Mouse (Mus musculus): ENCODE results near the gene Eif1ax. TPM values are rescaled to one million over a fixed set of nuclear protein-coding genes. Genes with fewer than 3 reads are reported as not detected.

The Eif1ax gene
- 51.8 and 56.2 TPM in 2 replicates for polyA plus RNA-seq (2012; rRNA removed)

DNA sequence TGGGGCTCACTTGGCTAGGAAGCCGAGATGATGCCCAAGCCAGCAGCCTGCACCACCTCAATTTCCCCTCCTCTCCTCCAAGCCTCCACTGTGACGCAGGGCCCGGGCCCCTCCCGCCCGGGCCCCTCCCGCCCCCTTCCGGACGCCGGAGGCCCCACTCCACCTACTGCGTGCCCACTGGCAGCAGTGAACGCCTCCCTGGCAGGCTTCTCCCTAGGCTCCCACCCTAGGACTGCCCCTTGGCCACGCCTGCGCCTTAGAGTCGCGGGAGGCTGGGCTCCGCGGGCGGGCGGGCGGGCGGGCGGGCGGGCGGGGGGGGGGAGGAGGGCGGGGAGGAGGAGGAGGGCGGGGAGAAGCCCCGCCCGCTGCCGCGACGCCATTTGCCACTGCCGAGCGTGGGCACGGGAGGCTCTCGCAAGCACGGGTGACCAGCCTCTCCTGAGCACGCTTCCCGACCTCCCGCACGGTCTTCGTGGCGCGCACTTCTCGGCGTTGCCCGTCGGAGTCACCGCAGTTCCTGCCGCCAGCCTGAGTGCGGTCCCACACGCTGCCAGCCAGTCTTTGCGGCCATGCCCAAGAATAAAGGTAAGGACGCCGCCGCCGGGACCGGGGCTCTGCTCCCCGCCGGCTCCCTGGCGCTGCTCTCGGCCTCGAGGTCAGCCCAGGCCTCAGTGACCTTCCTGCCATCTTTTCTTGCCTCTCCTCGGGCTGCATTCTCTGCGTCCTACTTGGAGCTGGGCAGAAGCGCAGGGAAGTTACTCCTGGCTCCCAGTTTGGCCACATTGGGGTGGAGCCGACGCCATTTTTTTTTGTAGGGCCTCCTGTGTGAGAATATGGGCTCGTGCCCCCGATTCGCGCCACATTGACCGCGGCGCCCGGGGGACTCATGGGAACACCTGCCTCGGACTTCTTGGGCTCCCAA, at the start of gene Eif1ax:
Gene Eif1ax (plus strand): TSS at position 348 of the 922 bp plus-strand sequence.
- under 1% methylated on average over 49 of the region's 76 CpGs for WGBS
- H3K27me3 ChIP-seq (replicated peaks; ENCODE audit: control insufficient read depth, insufficient read depth, low read length) = no peaks in the 10 kb centered on the region
- no peaks in the 10 kb centered on the region for H3K4me1 ChIP-seq (ENCODE audit: control insufficient read depth, insufficient read depth, low read length)
- DNase-seq = peak; percentile 88
- H3K27ac ChIP-seq (ENCODE audit: insufficient read depth, low read depth, low read length) = peak within 1 kb of the TSS; percentile 57
- peak; percentile 56 for TF ChIP-seq POLR2A (IDR thresholded peaks at IDR 0.05; ENCODE audit: low read depth, low read length)
- TF ChIP-seq CTCF (conservative IDR thresholded peaks at IDR 0.05; ENCODE audit: insufficient read depth, insufficient read length, low read depth, low read length) = no peak
- H3K4me3 ChIP-seq (ENCODE audit: insufficient read depth, low read depth, low read length) = peak within 1 kb of the TSS; percentile 93
- no peaks in the 10 kb centered on the region for H3K36me3 ChIP-seq (ENCODE audit: control insufficient read depth, insufficient read depth, low read length)

DNA sequence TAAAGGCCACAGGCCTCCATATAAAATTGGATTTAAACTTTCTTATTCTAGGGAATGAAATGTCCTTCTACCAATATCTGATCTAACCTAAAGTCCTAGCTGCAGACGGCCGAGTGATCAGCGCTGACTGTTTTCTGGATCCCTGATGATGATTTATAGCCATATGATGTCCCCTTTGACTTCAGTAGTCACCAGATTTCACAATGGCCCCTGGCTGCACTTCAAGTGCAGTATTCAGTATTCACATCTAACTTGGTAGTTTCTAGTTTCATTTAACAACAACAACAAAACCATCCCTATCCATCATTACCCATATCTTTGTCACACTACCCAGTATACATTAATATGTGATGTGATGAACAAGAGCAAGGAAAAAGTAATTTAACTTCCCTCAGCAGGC, 7.5 kb upstream of the Eif1ax start:
- Histone ChIP-seq H3K27me3 (replicated peaks; ENCODE audit: control insufficient read depth, insufficient read depth, low read length) (no peaks in the 10 kb centered on the region), H3K4me1 (ENCODE audit: control insufficient read depth, insufficient read depth, low read length) (no peaks in the 10 kb centered on the region), H3K36me3 (ENCODE audit: control insufficient read depth, insufficient read depth, low read length) (peaks cover 2% of the 10 kb centered on the region; the same call in 1 of the 2 replicates), H3K4me3 (ENCODE audit: insufficient read depth, low read depth, low read length) (no peak overlapping the region), H3K27ac (ENCODE audit: insufficient read depth, low read depth, low read length) (no peak overlapping the region)
- no peak for DNase-seq
- 73% methylated on average over 3 of the region's 3 CpGs for WGBS
- TF ChIP-seq CTCF (conservative IDR thresholded peaks at IDR 0.05; ENCODE audit: insufficient read depth, insufficient read length, low read depth, low read length) (no peak), POLR2A (IDR thresholded peaks at IDR 0.05; ENCODE audit: low read depth, low read length) (no peak)

DNA sequence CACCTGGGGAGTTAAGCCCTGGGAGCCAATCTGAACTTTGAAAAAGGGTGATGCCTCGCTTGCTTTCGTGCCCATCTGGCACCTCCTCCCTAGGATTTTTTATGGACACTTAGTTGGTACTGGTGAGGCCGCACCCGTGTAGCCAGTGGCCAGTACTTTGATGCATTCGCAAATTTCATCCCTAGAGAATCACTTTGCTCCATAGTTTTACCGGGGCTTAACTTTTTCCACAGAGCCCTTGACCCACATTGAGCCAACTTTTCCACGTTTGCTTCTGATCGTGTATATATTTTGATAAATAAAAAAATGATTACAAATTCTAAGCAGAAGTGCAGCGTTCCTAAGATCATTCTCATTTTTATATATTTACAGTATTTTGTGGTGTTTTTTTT, 771 bp downstream of the Eif1ax start:
- no peaks in the 10 kb centered on the region for H3K36me3 ChIP-seq (ENCODE audit: control insufficient read depth, insufficient read depth, low read length)
- no peak for DNase-seq
- H3K4me1 ChIP-seq (ENCODE audit: control insufficient read depth, insufficient read depth, low read length) = no peaks in the 10 kb centered on the region
- H3K27ac ChIP-seq (ENCODE audit: insufficient read depth, low read depth, low read length) = 0 out of 2 replicates have a peak overlapping the region, but pooled peaks have one; percentile 24
- peak overlapping the region; percentile 93 for H3K4me3 ChIP-seq (ENCODE audit: insufficient read depth, low read depth, low read length)
- TF ChIP-seq CTCF (conservative IDR thresholded peaks at IDR 0.05; ENCODE audit: insufficient read depth, insufficient read length, low read depth, low read length) = no peak
- TF ChIP-seq POLR2A (IDR thresholded peaks at IDR 0.05; ENCODE audit: low read depth, low read length) = no peak
- 5% methylated on average over 9 of the region's 9 CpGs for WGBS
- no peaks in the 10 kb centered on the region for H3K27me3 ChIP-seq (replicated peaks; ENCODE audit: control insufficient read depth, insufficient read depth, low read length)

DNA sequence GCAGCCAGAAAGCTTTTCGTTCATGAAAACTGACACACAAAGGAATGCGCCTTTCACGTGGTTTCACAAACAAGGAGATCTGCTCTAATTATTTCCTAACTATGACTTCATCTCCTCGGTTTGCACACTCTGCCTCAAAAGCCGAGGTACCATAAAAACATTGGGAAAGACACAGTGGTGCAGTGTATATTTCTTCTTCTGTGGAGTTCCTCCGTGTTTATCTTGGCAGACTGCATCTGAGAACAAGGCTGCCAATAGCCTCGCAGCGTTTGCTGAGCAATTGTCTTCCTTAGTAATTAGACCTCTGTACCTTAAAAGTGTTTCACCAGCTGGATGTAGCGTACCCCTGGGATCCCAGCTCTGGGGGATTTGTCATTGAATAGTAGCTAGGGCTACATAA, 15.1 kb downstream of the Eif1ax start:
- Histone ChIP-seq H3K27me3 (replicated peaks; ENCODE audit: control insufficient read depth, insufficient read depth, low read length) (no peaks in the 10 kb centered on the region), H3K36me3 (ENCODE audit: control insufficient read depth, insufficient read depth, low read length) (no peaks in the 10 kb centered on the region), H3K4me3 (ENCODE audit: insufficient read depth, low read depth, low read length) (no peak overlapping the region), H3K27ac (ENCODE audit: insufficient read depth, low read depth, low read length) (no peak overlapping the region), H3K4me1 (ENCODE audit: control insufficient read depth, insufficient read depth, low read length) (no peaks in the 10 kb centered on the region)
- no peak for TF ChIP-seq POLR2A (IDR thresholded peaks at IDR 0.05; ENCODE audit: low read depth, low read length)
- no peak for TF ChIP-seq CTCF (conservative IDR thresholded peaks at IDR 0.05; ENCODE audit: insufficient read depth, insufficient read length, low read depth, low read length)
- WGBS = 59% methylated on average over 9 of the region's 9 CpGs
- no peak for DNase-seq

DNA sequence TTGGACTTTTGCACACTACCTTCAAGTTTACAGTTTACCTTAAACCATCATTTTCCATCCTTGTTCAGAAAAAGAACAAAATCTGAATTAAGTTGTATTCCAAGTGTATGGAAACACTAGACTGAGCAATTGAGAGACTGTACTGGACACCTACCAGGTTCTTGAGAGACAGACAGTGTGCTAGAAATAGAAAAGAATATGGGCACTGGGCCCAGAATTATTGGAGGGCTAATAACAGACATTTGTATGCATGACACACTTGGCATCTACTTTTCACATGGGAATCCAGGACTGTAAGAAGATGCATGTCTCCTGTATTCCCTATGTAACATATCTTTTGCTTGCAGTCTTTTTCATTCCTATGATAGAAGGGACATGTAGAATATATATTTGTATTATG, 17.0 kb downstream of the Eif1ax start:
- no peak for DNase-seq
- Histone ChIP-seq H3K4me1 (ENCODE audit: control insufficient read depth, insufficient read depth, low read length) (no peaks in the 10 kb centered on the region), H3K27ac (ENCODE audit: insufficient read depth, low read depth, low read length) (no peak overlapping the region), H3K4me3 (ENCODE audit: insufficient read depth, low read depth, low read length) (no peak overlapping the region), H3K27me3 (replicated peaks; ENCODE audit: control insufficient read depth, insufficient read depth, low read length) (no peaks in the 10 kb centered on the region), H3K36me3 (ENCODE audit: control insufficient read depth, insufficient read depth, low read length) (no peaks in the 10 kb centered on the region)
- TF ChIP-seq CTCF (conservative IDR thresholded peaks at IDR 0.05; ENCODE audit: insufficient read depth, insufficient read length, low read depth, low read length) = no peak
- no peak for TF ChIP-seq POLR2A (IDR thresholded peaks at IDR 0.05; ENCODE audit: low read depth, low read length)

DNA sequence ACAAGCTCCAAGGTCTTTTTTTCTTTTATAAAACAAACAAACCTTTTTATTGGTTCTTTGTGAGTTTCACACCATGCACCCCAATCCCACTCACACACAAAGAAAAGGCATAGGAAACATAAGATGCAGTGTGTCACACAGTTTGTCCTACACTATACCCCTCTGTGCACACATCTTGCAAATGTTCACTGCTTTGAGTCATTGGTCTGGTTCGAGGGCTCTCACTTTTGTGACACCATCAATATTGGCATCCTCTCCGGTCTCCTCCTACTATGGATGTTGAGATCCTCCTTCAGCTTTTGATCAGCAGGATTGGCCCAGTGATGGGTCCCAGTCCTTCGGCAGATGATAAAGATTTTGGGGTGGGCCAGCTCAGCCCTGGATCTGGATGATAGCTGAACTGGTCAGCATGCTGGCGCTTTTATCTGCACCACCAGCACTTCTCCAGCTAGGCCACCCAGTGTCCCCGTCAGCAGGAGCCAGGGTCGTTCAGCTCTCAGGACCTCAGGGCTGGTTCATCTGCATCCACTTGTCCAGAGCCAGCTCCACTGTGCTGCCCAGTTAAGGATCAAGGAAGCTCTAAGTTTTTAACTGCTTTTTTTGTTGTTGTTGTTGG, 18.5 kb downstream of the Eif1ax start:
- Histone ChIP-seq H3K36me3 (ENCODE audit: control insufficient read depth, insufficient read depth, low read length) (no peaks in the 10 kb centered on the region), H3K4me3 (ENCODE audit: insufficient read depth, low read depth, low read length) (no peak overlapping the region), H3K4me1 (ENCODE audit: control insufficient read depth, insufficient read depth, low read length) (no peaks in the 10 kb centered on the region), H3K27ac (ENCODE audit: insufficient read depth, low read depth, low read length) (no peak overlapping the region), H3K27me3 (replicated peaks; ENCODE audit: control insufficient read depth, insufficient read depth, low read length) (no peaks in the 10 kb centered on the region)
- no peak for TF ChIP-seq POLR2A (IDR thresholded peaks at IDR 0.05; ENCODE audit: low read depth, low read length)
- 78% methylated on average over 6 of the region's 6 CpGs for WGBS
- DNase-seq = no peak

DNA sequence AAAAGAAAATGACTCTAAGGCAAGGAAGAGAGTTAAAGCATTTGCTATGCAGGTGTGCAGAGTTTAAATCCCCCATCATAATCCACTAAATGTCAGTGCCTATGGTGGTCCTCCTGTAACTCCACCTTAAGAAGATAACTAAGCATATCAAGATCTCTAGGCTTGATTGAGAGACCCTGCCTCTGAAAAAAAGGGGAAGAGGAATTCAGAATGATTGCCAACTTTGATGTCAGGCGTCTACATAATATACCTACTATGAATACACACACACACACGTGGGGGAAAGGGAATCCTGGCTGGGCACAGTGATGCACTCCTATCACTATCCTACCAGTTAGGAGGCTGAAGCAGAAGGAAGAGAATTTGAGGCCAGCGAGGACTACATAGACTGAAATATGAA, 19.3 kb downstream of the Eif1ax start:
- no peak for TF ChIP-seq POLR2A (IDR thresholded peaks at IDR 0.05; ENCODE audit: low read depth, low read length)
- TF ChIP-seq CTCF (conservative IDR thresholded peaks at IDR 0.05; ENCODE audit: insufficient read depth, insufficient read length, low read depth, low read length) = no peak
- H3K27ac ChIP-seq (ENCODE audit: insufficient read depth, low read depth, low read length) = no peak overlapping the region
- WGBS = 73% methylated on average over 3 of the region's 3 CpGs
- no peaks in the 10 kb centered on the region for H3K36me3 ChIP-seq (ENCODE audit: control insufficient read depth, insufficient read depth, low read length)
- DNase-seq = no peak
- no peaks in the 10 kb centered on the region for H3K4me1 ChIP-seq (ENCODE audit: control insufficient read depth, insufficient read depth, low read length)
- no peak overlapping the region for H3K4me3 ChIP-seq (ENCODE audit: insufficient read depth, low read depth, low read length)
- no peaks in the 10 kb centered on the region for H3K27me3 ChIP-seq (replicated peaks; ENCODE audit: control insufficient read depth, insufficient read depth, low read length)

Measured in kidney, adult 2 months (tissue).